Comparison of ENCODE assay signal across 37 mouse cellular contexts in genomic region chr4:152333587-152333986, GRCm38 (mm10). TPM values are rescaled to one million over a fixed set of nuclear protein-coding genes. Genes with fewer than 3 reads are reported as not detected.
"Had no signal": no experiment of that assay in that cellular context is flagged by ENCODE, and none has a peak within 500 bp of the region (broad histone marks: within the 10 kb centered on the region; RNA-seq: fewer than 3 reads in every experiment).

No protein-coding gene starts in this region.

- H3K4me3 ChIP-seq: gastrocnemius, adult 2 months; heart, embryonic 10.5 days; heart, embryonic 12.5 days; hindbrain, embryonic 10.5 days; hindbrain, embryonic 12.5 days; intestine, embryonic 15.5 days; kidney, embryonic 15.5 days; limb, embryonic 13.5 days; limb, embryonic 15.5 days; liver, embryonic 12.5 days had no signal

- H3K9me3 ChIP-seq: heart, embryonic 10.5 days; heart, embryonic 12.5 days; hindbrain, embryonic 10.5 days; hindbrain, embryonic 12.5 days; intestine, embryonic 15.5 days; kidney, embryonic 15.5 days; limb, embryonic 13.5 days; limb, embryonic 15.5 days; liver, embryonic 12.5 days had no signal

- H3K9ac ChIP-seq: heart, embryonic 12.5 days; hindbrain, embryonic 12.5 days; hindbrain, embryonic 14.5 days; intestine, embryonic 15.5 days; kidney, embryonic 15.5 days; limb, embryonic 13.5 days; limb, embryonic 15.5 days; liver, embryonic 12.5 days; liver, embryonic 14.5 days had no signal

- H3K4me2 ChIP-seq: heart, embryonic 12.5 days; hindbrain, embryonic 12.5 days; hindbrain, embryonic 14.5 days; intestine, embryonic 15.5 days; kidney, embryonic 15.5 days; limb, embryonic 13.5 days; limb, embryonic 15.5 days; liver, embryonic 12.5 days had no signal

- DNase-seq: layer of hippocampus, adult 9-11 months had no signal

- H3K27ac ChIP-seq: gastrocnemius, adult 2 months; heart, embryonic 10.5 days; hindbrain, embryonic 10.5 days; hindbrain, embryonic 12.5 days; hindbrain, embryonic 14.5 days; intestine, embryonic 15.5 days; kidney, embryonic 15.5 days; kidney, postnatal 0 days; limb, embryonic 13.5 days; limb, embryonic 15.5 days; liver, embryonic 12.5 days; liver, embryonic 14.5 days had no signal

RNA-seq across cellular contexts. Expression of gene Chd5, which starts 4.9 kb away (rescaled TPM):
- total RNA-seq: granulocyte monocyte progenitor cell, adult 5-6 weeks had no signal
- polyA plus RNA-seq: heart, embryonic 10.5 days; heart, embryonic 14.5 days; liver, adult 2 months had no signal

RNA-seq across cellular contexts. Expression of gene Rnf207, which starts 14.8 kb away (rescaled TPM):
- total RNA-seq: gastrocnemius, adult 2 months; gastrocnemius, postnatal 25 days; granulocyte monocyte progenitor cell, adult 5-6 weeks; liver, adult 2 months had no signal
- polyA plus RNA-seq: inflammation-experienced regulatory T-cells, adult 6 months had no signal

RNA-seq across cellular contexts. Expression of gene Hes3, which starts 42.1 kb away (rescaled TPM):
- total RNA-seq: gastrocnemius, adult 2 months; gastrocnemius, postnatal 10 days; gastrocnemius, postnatal 25 days; gastrocnemius, postnatal 4 days; granulocyte monocyte progenitor cell, adult 5-6 weeks; heart, adult 18-20 months; heart, adult 8-10 months; heart, postnatal 10 days; heart, postnatal 25 days; heart, postnatal 4 days; layer of hippocampus, adult 18-20 months; layer of hippocampus, adult 8-10 months; layer of hippocampus, postnatal 14 days; layer of hippocampus, postnatal 36 days; left cerebral cortex, adult 18-20 months; left cerebral cortex, postnatal 10 days; liver, adult 2 months had no signal
- polyA plus RNA-seq: heart, embryonic 10.5 days; heart, embryonic 12.5 days; heart, embryonic 14.5 days; heart, embryonic 16.5 days; inflammation-experienced regulatory T-cells, adult 6 months; intestine, embryonic 15.5 days; intestine, postnatal 0 days; kidney, adult 2 months; kidney, embryonic 15.5 days; kidney, postnatal 0 days; large intestine, adult 2 months; limb, embryonic 11.5 days; limb, embryonic 13.5 days; limb, embryonic 15.5 days; liver, adult 2 months; liver, embryonic 12.5 days; liver, embryonic 14.5 days had no signal
